Mouse (Mus musculus) C2C12 (cell line): ENCODE measurements around the gene Ggt1.

Experiments used
- CEBPB ChIP-seq: IDR thresholded peaks from one replicate; pipeline ENCODE4 v1.6.1; 2011; ENCODE audit warnings: low read depth, mild to moderate bottlenecking, control low read depth, moderate library complexity
- MAX ChIP-seq: IDR thresholded peaks from one replicate; pipeline ENCODE4 v1.6.1; 2011; ENCODE audit warnings: mild to moderate bottlenecking, control low read depth

DNA sequence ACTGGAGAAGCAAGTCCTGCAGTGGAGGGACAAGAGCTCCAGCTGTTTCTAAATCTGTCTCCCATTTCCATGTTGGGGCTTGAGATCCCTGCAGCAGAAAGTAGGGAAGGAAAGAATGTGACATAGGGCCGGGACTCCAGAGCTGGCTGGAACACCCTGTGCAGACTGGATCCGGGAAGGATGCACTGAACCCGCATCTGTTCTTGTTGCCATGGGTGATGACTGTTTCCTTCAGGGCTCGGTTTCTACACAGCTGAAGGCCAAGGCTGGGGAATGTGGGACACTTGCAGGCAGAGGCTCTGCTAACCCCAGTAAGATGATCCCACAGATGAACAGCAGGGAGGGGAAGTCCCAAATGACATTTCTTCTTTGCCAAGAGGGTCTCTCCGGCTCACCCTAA lies 71.2 kb downstream of the Ggt1 start:
- TF ChIP-seq MAX (no peak), CEBPB (no peak)
